Mouse (Mus musculus) neural tube, embryonic 11.5 days (tissue): ENCODE data around the gene Smco4. TPM values are rescaled to one million over a fixed set of nuclear protein-coding genes. Genes with fewer than 3 reads are reported as not detected.

Experiments used
- ATAC-seq: fragments of 200-750 bp; cut with Nextera tagmentation; 2 replicates; pipeline ENCODE4 v1.8.0; 2017; ENCODE audit warnings: moderate number of reproducible peaks, mild to moderate bottlenecking, moderate TSS enrichment, moderate library complexity; ENCODE audit not compliant: insufficient read depth, low FRiP score, low TSS enrichment
- DNase-seq: peaks from one replicate; pipeline ENCODE4 v3.0.0-alpha.2; 2015; ENCODE audit warnings: low spot score
- H3K27ac ChIP-seq: fragments of 300-500 bp; sonication (generic); 2 replicates; pipeline ENCODE4 v1.5.1; 2014; ENCODE audit warnings: low read depth, mild to moderate bottlenecking, low read length
- H3K27me3 ChIP-seq: fragments of 300-500 bp; sonication (generic); 2 replicates; pipeline ENCODE4 v1.6.1; 2014; ENCODE audit warnings: mild to moderate bottlenecking, low read length, mixed read lengths; ENCODE audit not compliant: control insufficient read depth, insufficient read depth
- H3K36me3 ChIP-seq: fragments of 300-500 bp; sonication (generic); 2 replicates; pipeline ENCODE4 v1.6.1; 2014; ENCODE audit warnings: mild to moderate bottlenecking, low read length, moderate library complexity, mixed read lengths; ENCODE audit not compliant: control insufficient read depth, insufficient read depth
- H3K4me1 ChIP-seq: fragments of 300-500 bp; sonication (generic); 2 replicates; pipeline ENCODE4 v1.6.1; 2014; ENCODE audit warnings: low read length, mixed read lengths; ENCODE audit not compliant: control insufficient read depth, insufficient read depth
- H3K4me2 ChIP-seq: fragments of 300-500 bp; sonication (generic); 2 replicates; pipeline ENCODE4 v1.6.1; 2014; ENCODE audit warnings: low read depth, mild to moderate bottlenecking, moderate library complexity
- H3K4me3 ChIP-seq: fragments of 300-500 bp; sonication (generic); 2 replicates; pipeline ENCODE4 v1.5.1; 2014; ENCODE audit warnings: low read depth, low read length
- H3K9ac ChIP-seq: fragments of 300-500 bp; sonication (generic); 2 replicates; pipeline ENCODE4 v1.6.1; 2014; ENCODE audit warnings: mild to moderate bottlenecking, low read length
- H3K9me3 ChIP-seq: fragments of 300-500 bp; sonication (generic); 2 replicates; pipeline ENCODE4 v1.6.1; 2016; ENCODE audit warnings: low read length; ENCODE audit not compliant: control insufficient read depth
- WGBS: fragments of 180-500 bp; shearing (Covaris S2); extraction: QIAGEN DNeasy Blood & Tissue Kit; methylation state at CpG from one replicate; pipeline ENCODE4 v1.1.7; 2014; 5-methylcytosine and 5-hydroxymethylcytosine counted together
- polyA plus RNA-seq: library from polyadenylated mRNA; unstranded; fragments of >200 nt; fragmentation: Nextera tagmentation; extraction: Ambion mirVana; gene quantifications from 2 replicates; pipeline ENCODE4 v1.2.1, GENCODE M21; 2014

Gene Smco4
- polyA plus RNA-seq, 1 experiment from 2014 or later: 3.7 TPM

- no peak overlapping the region for H3K4me3 ChIP-seq
- DNase-seq: no peak
- H3K4me1 ChIP-seq: no peaks in the 10 kb centered on the region
- WGBS: 72% methylated on average over 13 of the region's 13 CpGs
- H3K27ac ChIP-seq: no peak overlapping the region
- H3K9ac ChIP-seq: no peak overlapping the region
- no peak for ATAC-seq
- no peaks in the 10 kb centered on the region for H3K9me3 ChIP-seq
- H3K36me3 ChIP-seq: no peaks in the 10 kb centered on the region
- H3K27me3 ChIP-seq: no peaks in the 10 kb centered on the region
- no peak overlapping the region for H3K4me2 ChIP-seq
Measured at GRCm38 (mm10) chr9:15574750-15575454, 81.7 kb downstream of the Smco4 start.

DNA sequence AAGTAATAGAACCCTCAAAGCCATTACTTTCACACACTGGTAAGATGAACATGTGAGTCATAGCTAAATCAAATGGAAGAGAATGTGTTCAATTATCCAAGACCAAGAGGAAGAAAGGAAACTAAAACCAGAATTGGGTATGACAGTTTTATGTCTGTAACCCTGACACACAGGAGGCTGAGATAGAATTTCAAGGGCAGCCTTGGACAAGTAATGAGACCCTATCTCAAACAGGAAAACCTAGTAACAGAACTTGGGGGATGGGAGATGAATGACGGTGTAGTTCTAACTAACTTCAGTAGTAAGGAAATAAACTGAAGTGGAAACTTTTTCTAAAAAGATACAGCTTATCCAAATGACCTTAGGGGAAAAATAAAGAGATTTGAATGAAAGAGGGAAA is 85.2 kb downstream of the Smco4 start:
- WGBS: 68% methylated on average over 1 of the region's 1 CpGs
- no peak for ATAC-seq
- Histone ChIP-seq H3K9me3 (no peaks in the 10 kb centered on the region), H3K9ac (no peak overlapping the region), H3K36me3 (no peaks in the 10 kb centered on the region), H3K27me3 (no peaks in the 10 kb centered on the region), H3K4me3 (no peak overlapping the region), H3K4me2 (no peak overlapping the region), H3K27ac (no peak overlapping the region), H3K4me1 (no peaks in the 10 kb centered on the region)
- DNase-seq: no peak

DNA sequence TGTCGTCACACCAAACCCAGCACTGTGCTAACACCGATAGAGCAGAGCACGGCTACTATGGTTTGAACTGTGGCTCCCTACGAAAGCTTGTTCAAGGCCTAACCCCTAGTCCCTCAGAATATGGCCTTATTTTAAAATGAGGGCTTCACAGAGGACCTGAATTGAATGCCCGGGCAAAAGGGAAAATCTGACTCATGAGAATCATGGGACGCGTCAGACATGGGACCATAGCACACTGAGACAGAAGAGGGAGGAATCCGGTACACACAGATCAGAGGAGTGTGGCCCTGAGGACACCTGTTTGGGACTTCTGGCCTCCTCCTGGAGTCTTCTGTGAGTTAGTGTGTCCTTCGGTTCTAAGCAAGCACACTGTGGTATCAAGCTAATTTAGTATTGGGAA is 85.7 kb downstream of the Smco4 start:
- Histone ChIP-seq H3K36me3 (no peaks in the 10 kb centered on the region), H3K9ac (no peak overlapping the region), H3K9me3 (no peaks in the 10 kb centered on the region), H3K4me2 (no peak overlapping the region), H3K27me3 (no peaks in the 10 kb centered on the region), H3K4me1 (no peaks in the 10 kb centered on the region), H3K27ac (no peak overlapping the region), H3K4me3 (no peak overlapping the region)
- no peak for DNase-seq
- WGBS: 92% methylated on average over 9 of the region's 9 CpGs
- ATAC-seq: no peak

DNA sequence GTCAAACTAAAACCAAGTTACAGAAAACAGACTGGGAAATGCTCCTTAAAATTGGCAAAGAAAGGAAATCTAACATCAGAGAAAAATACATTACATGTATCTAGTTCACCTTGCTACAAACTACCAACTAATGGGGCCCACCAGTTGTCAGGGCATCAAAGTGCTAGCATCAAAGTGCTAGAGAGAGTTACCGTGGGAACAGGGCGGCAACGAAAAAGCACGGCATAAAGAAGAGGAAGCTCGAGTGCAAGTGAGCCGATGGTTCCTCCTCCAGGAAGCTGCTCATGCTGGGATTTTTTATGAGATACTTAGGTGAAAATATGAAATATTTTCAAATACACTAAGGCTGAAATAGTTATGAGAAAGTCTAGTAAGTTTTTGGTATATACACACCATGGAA is 86.9 kb downstream of the Smco4 start:
- H3K4me1 ChIP-seq: no peaks in the 10 kb centered on the region
- ATAC-seq (no peak), DNase-seq (no peak)
- WGBS: 54% methylated on average over 6 of the region's 6 CpGs
- H3K9ac ChIP-seq: no peak overlapping the region
- no peak overlapping the region for H3K4me2 ChIP-seq
- H3K36me3 ChIP-seq: no peaks in the 10 kb centered on the region
- no peak overlapping the region for H3K27ac ChIP-seq
- H3K4me3 ChIP-seq: no peak overlapping the region
- H3K27me3 ChIP-seq: no peaks in the 10 kb centered on the region
- no peaks in the 10 kb centered on the region for H3K9me3 ChIP-seq

GRCm38 (mm10) chr9:15582026-15582425 is 88.8 kb downstream of the Smco4 start:
- DNase-seq (no peak), ATAC-seq (no peak)
- 93% methylated on average over 5 of the region's 5 CpGs for WGBS
- no peaks in the 10 kb centered on the region for H3K9me3 ChIP-seq
- no peak overlapping the region for H3K9ac ChIP-seq
- no peaks in the 10 kb centered on the region for H3K4me1 ChIP-seq
- H3K4me2 ChIP-seq: no peak overlapping the region
- H3K27me3 ChIP-seq: no peaks in the 10 kb centered on the region
- H3K4me3 ChIP-seq: no peak overlapping the region
- H3K36me3 ChIP-seq: no peaks in the 10 kb centered on the region
- H3K27ac ChIP-seq: no peak overlapping the region

GRCm38 (mm10) chr9:15584209-15584608 is 91.0 kb downstream of the Smco4 start:
- 83% methylated on average over 9 of the region's 9 CpGs for WGBS
- DNase-seq: no peak
- H3K4me1 ChIP-seq: no peaks in the 10 kb centered on the region
- H3K4me3 ChIP-seq: no peak overlapping the region
- H3K36me3 ChIP-seq: no peaks in the 10 kb centered on the region
- H3K27ac ChIP-seq: no peak overlapping the region
- no peak overlapping the region for H3K4me2 ChIP-seq
- no peaks in the 10 kb centered on the region for H3K27me3 ChIP-seq
- H3K9me3 ChIP-seq: no peaks in the 10 kb centered on the region
- ATAC-seq: no peak
- no peak overlapping the region for H3K9ac ChIP-seq

GRCm38 (mm10) chr9:15585956-15586355 is 92.7 kb downstream of the Smco4 start:
- Histone ChIP-seq H3K4me1 (no peaks in the 10 kb centered on the region), H3K4me3 (no peak overlapping the region), H3K9me3 (no peaks in the 10 kb centered on the region), H3K27ac (no peak overlapping the region), H3K9ac (no peak overlapping the region), H3K36me3 (no peaks in the 10 kb centered on the region), H3K4me2 (no peak overlapping the region), H3K27me3 (no peaks in the 10 kb centered on the region)
- 91% methylated on average over 1 of the region's 1 CpGs for WGBS
- ATAC-seq (no peak), DNase-seq (no peak)

DNA sequence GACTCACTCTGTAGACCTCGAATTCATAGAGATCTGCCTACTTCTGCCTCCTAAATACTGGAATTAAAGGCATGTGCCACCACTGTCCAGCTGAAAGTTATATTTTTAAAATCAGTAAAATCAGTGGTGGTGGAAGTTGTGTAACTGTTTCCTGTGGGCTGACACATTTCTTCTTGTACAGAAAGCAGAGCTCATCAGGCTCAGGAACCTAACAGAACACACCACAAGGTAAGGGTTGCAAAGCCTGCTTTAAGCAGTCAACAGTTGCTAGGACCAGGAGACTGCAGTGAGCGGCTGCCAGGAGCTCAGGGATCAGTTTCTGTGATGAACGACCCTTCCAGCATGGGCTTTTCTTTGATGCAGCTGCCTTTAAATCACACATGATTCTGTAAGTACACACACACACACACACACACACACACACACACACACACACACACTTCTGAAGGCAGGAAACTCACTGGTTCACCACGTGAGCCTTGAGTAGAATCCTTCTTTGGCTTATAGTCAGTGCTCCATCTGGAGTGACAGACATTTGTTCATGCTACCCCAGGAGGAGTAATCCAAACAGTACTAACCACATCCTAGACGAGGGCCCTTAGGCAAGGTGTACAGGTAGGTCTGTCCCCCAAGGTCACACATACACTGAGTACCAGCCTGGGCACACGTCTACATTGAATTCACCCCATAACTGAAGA is 94.1 kb downstream of the Smco4 start:
- Histone ChIP-seq H3K36me3 (no peaks in the 10 kb centered on the region), H3K27me3 (no peaks in the 10 kb centered on the region), H3K4me3 (no peak overlapping the region), H3K4me1 (no peaks in the 10 kb centered on the region), H3K9me3 (no peaks in the 10 kb centered on the region), H3K9ac (no peak overlapping the region), H3K4me2 (no peak overlapping the region), H3K27ac (no peak overlapping the region)
- ATAC-seq: no peak
- WGBS: 59% methylated on average over 6 of the region's 6 CpGs
- DNase-seq: no peak

DNA sequence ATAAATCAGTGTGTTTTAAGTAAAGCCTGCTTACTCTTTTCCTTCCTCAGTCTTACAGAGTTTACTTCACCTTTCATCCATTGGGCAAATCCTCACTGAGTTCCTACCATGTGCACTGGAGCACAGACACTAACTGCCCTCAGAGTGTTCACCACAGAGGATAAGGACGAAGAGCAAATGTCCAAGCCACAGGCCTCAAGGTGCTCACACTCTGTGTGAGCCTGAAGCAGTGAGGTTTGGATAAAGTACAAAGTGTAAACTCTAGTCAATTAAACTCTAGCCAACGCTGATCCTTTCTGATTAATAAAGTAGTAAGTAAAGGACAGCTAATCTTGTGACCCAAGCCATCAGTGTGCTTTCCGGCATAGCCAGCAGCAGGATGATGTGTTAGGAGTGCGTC is 100.9 kb downstream of the Smco4 start:
- Histone ChIP-seq H3K36me3 (no peaks in the 10 kb centered on the region), H3K4me1 (peaks cover 3% of the 10 kb centered on the region; the same call in 1 of the 2 replicates), H3K9me3 (no peaks in the 10 kb centered on the region), H3K27ac (no peak overlapping the region), H3K4me3 (no peak overlapping the region), H3K27me3 (no peaks in the 10 kb centered on the region), H3K9ac (no peak overlapping the region), H3K4me2 (no peak overlapping the region)
- ATAC-seq (no peak), DNase-seq (no peak)
- whole genome bisulfite sequencing: 91% methylated on average over 4 of the region's 4 CpGs
